Mouse (Mus musculus): Measurements from ENCODE around the gene Lyl1. TPM values are rescaled to one million over a fixed set of nuclear protein-coding genes. Genes with fewer than 3 reads are reported as not detected.

Lyl1 gene
- polyA plus RNA-seq, 1 experiment from 2014 or later: 48.7 TPM

DNA sequence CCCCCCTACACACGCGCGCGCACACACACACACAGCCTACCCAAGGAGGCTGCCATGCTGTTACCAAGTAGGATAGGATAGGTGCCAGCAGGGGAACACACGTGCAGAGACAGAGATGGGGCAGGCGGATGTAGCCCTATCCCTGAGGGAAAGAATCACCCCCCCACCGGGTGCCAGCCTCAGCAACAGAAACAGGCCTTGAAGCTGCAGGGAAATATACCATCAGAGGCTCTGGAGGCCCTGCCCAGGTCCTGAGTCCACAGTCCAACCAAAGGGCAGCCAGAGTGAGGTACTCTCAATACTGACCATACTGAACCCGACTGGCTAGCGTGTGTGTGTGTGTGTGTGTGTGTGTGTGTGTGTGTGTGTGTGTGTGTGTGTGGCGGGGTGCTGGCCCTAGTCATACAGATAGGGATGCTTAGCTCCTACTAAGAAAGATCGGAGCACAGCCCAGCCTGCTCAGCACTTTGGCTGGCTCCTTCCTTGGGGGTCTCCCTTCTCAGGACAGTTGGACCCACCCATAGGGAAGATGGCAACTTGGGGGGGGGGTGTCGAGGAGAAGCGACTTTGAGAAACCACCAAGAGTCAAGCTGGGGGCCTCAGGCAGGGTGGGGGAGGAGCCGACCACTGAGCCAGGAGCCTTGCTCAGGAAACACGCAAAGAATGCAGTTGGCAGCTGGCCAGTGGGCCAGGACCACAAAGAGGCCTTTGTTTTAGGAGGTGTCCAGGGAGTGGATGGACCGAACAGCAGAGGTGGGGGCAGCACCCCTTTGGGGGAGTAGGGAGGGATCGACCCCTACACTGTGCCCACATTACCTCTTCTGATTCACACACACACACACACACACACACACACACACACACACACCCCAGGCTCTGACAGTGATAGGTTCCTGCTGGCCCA is 42.5 kb downstream of the Lyl1 start:
- 59% methylated on average over 17 of the region's 17 CpGs for WGBS (ENCODE audit: missing documents)
- H3K27ac ChIP-seq: no peak overlapping the region
- no peaks in the 10 kb centered on the region for H3K36me3 ChIP-seq (ENCODE audit: inconsistent target)
- no peak overlapping the region for H3K4me3 ChIP-seq (ENCODE audit: inconsistent target)
- H3K79me2 ChIP-seq (ENCODE audit: inconsistent target): no peaks in the 10 kb centered on the region

GRCm38 (mm10) chr8:84745032-84745925 is 44.0 kb downstream of the Lyl1 start:
- 55% methylated on average over 16 of the region's 17 CpGs for WGBS (ENCODE audit: missing documents)

DNA sequence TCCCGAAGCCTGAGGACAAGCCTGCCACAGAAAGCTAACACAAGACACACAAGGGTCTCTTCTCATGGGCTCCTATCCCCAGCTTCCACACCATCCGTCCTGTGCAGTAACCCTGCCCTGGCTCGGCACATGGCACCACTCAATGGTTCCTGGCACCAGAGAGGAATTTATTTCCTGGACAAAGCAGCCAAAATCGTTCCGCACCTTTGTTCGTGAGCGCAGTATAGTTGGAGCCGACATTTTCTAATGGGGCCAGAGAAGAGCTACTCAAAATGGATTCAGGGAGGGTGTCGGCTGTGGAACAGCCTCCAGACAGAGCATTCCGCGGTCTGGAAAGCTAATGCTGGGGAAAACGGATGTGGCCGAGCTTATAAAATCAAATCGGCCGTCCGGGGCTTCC is 48.3 kb downstream of the Lyl1 start:
- Histone ChIP-seq H3K27ac (no peak overlapping the region), H3K79me2 (ENCODE audit: inconsistent target) (no peaks in the 10 kb centered on the region), H3K36me3 (ENCODE audit: inconsistent target) (no peaks in the 10 kb centered on the region), H3K4me3 (ENCODE audit: inconsistent target) (no peak overlapping the region)
- 90% methylated on average over 10 of the region's 16 CpGs for WGBS (ENCODE audit: missing documents)

More at GRCm38 (mm10) chr8:84745032-84745925, 44.0 kb downstream of the Lyl1 start:
- Histone ChIP-seq H3K36me3 (ENCODE audit: inconsistent target) (no peaks in the 10 kb centered on the region), H3K79me2 (ENCODE audit: inconsistent target) (no peaks in the 10 kb centered on the region), H3K27ac (no peak overlapping the region), H3K4me3 (ENCODE audit: inconsistent target) (no peak overlapping the region)

DNA sequence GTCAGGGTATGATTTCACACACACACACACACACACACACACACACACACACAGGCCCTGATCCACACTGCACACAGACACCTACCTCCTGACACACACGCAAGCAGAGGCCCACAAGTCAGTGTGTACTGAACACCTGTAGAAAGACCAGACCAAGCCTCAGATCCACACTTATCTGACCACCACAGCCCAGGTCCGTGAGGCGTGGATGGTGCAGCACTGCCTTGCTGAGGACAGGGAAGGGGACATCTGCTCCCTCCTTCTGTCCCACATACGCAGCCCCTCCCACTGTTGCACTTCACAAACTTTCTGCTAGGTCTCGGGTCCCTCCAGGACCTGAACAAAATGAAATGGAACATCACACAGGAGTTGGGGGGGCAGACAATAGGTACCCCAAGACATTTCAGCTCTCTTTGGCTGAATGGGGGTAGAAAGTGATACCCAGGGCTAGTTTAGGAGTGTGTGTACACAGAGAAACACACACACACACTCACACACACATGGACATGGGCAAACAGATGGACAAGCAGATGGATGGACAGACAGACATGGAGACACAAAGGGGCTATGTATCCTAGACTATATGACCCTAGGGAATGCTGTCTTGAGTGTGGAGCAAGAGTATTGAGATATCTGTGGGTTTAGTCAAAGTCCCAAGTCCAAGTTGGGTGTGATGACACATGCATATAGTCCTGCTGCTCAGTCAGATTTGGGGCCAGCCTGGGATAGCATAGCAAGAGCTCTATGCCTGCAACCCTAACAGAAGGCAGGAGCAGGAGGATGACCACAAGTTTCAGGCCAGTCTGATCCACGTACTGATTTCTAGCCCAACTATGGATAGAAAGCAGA is 51.7 kb downstream of the Lyl1 start:
- H3K4me3 ChIP-seq (ENCODE audit: inconsistent target): no peak overlapping the region
- no peaks in the 10 kb centered on the region for H3K79me2 ChIP-seq (ENCODE audit: inconsistent target)
- H3K36me3 ChIP-seq (ENCODE audit: inconsistent target): no peaks in the 10 kb centered on the region
- no peak overlapping the region for H3K27ac ChIP-seq
- WGBS (ENCODE audit: missing documents): 94% methylated on average over 6 of the region's 6 CpGs

Other genes starting within 250 kb of the Lyl1 start
- 13.1 to 24.0 TPM (median 23.6 TPM) in 3 replicates for gene Ier2, start 38.6 kb upstream of the Lyl1 start, polyA plus RNA-seq (2018)
- 24.6 to 51.1 TPM (median 43.5 TPM) in 3 replicates for gene Trmt1, start 15.2 kb upstream of the Lyl1 start, polyA plus RNA-seq (2018)
- gene Nacc1, start 13.6 kb upstream of the Lyl1 start, polyA plus RNA-seq (2018): 42.2 to 61.4 TPM (median 49.6 TPM) in 3 replicates
- gene G430095P16Rik, start 21.6 kb downstream of the Lyl1 start, polyA plus RNA-seq (2018): not detected in 3 replicates
- 3.6 to 6.9 TPM (median 4.3 TPM) in 3 replicates for gene Nfix, start 98.9 kb downstream of the Lyl1 start, polyA plus RNA-seq (2018)
- 1.2 to 3.3 TPM (median 2.9 TPM) in 3 replicates for gene Dand5, start 121.4 kb downstream of the Lyl1 start, polyA plus RNA-seq (2018)
- 5.8 to 13.9 TPM (median 8.6 TPM) in 3 replicates for gene Gadd45gip1, start 130.1 kb downstream of the Lyl1 start, polyA plus RNA-seq (2018)
- gene Rad23a, start 139.2 kb downstream of the Lyl1 start, polyA plus RNA-seq (2018): 49.2 to 87.2 TPM (median 79.3 TPM) in 3 replicates
- gene Calr, start 145.5 kb downstream of the Lyl1 start, polyA plus RNA-seq (2018): 836 to 3,382 TPM (median 1,154 TPM) in 3 replicates
- 24.5 to 43.1 TPM (median 29.5 TPM) in 3 replicates for gene Farsa, start 155.5 kb downstream of the Lyl1 start, polyA plus RNA-seq (2018)
- 7.0 to 30.9 TPM (median 18.1 TPM) in 3 replicates for gene Syce2, start 170.7 kb downstream of the Lyl1 start, polyA plus RNA-seq (2018)
- gene Gcdh, start 192.5 kb downstream of the Lyl1 start, polyA plus RNA-seq (2018): 11.1 to 13.7 TPM (median 12.0 TPM) in 3 replicates
- 0.09 TPM in 1 of 3 replicates, not detected in the others for gene Klf1, start 200.5 kb downstream of the Lyl1 start, polyA plus RNA-seq (2018)
- 160 to 211 TPM (median 178 TPM) in 3 replicates for gene Dnase2a, start 207.1 kb downstream of the Lyl1 start, polyA plus RNA-seq (2018)
- gene Mast1, start 235.9 kb downstream of the Lyl1 start, polyA plus RNA-seq (2018): 0.04 to 0.06 TPM in 2 of 3 replicates, not detected in the other
- not detected in 3 replicates for gene Rtbdn, start 245.5 kb downstream of the Lyl1 start, polyA plus RNA-seq (2018)

All from macrophage (primary cell).